Mouse (Mus musculus): Measurements from ENCODE around the gene Elavl3. TPM values are rescaled to one million over a fixed set of nuclear protein-coding genes. Genes with fewer than 3 reads are reported as not detected.

The Elavl3 gene
- polyA plus RNA-seq, 1 experiment = 115 TPM

DNA sequence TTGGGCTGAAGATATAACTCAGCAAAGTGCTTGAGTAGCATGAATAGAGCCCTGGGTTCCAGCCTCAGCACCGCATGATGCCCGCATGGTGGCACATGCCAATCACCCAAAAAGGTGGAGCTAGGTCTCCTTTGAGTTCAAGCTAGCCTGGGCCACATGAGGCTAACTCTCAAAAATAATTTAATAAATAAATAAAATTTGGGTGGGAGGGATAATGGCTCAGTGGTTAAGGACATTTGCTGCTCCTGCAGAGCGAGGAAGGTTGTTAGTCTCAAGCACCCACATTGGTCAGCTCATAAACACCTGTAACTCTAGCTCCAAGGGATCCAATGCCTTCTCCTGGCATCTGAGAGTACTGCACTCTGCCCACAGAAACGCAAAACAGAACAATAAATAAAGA lies 50.2 kb downstream of the Elavl3 start:
- Histone ChIP-seq H3K4me3 (ENCODE audit: insufficient read depth, low read length) (no peak overlapping the region; the same call in 1 of the 2 replicates), H3K27ac (ENCODE audit: insufficient read depth, low read length) (no peak overlapping the region)
- TF ChIP-seq POLR2A (IDR thresholded peaks at IDR 0.05; ENCODE audit: extremely low read depth, insufficient read depth, low read length) = no peak
- no peak for TF ChIP-seq CTCF (IDR thresholded peaks at IDR 0.05; ENCODE audit: extremely low read depth, insufficient read depth, low read length)

DNA sequence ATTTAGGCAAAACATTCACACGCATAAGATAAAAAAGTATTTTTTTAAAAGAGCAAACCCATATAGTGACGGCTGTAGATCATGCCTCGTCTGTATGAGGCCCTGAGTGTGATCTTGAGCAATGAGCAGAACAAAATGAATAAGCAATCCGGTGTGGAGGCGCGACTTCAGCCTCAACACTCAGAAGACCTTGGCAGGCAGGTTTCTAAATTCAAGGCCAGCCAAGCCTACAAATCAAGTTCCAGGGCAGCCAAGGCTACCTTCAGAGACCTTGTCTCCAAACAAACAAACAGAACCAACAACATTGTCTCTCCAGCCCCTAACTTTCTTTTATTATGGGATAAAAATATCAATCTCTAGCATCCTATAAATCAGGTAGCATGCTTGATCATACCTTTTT lies 51.5 kb downstream of the Elavl3 start:
- peaks cover 6% of the 10 kb centered on the region for H3K4me1 ChIP-seq (ENCODE audit: control insufficient read depth, insufficient read depth, low read length)
- no peak overlapping the region for H3K27ac ChIP-seq (ENCODE audit: insufficient read depth, low read length)
- no peak overlapping the region for H3K4me3 ChIP-seq (ENCODE audit: insufficient read depth, low read length)
- TF ChIP-seq CTCF (IDR thresholded peaks at IDR 0.05; ENCODE audit: extremely low read depth, insufficient read depth, low read length) (no peak), POLR2A (IDR thresholded peaks at IDR 0.05; ENCODE audit: extremely low read depth, insufficient read depth, low read length) (no peak)

More for the DNA sequence above, 50.2 kb downstream of the Elavl3 start:
- peaks cover 6% of the 10 kb centered on the region for H3K4me1 ChIP-seq (ENCODE audit: control insufficient read depth, insufficient read depth, low read length)

DNA sequence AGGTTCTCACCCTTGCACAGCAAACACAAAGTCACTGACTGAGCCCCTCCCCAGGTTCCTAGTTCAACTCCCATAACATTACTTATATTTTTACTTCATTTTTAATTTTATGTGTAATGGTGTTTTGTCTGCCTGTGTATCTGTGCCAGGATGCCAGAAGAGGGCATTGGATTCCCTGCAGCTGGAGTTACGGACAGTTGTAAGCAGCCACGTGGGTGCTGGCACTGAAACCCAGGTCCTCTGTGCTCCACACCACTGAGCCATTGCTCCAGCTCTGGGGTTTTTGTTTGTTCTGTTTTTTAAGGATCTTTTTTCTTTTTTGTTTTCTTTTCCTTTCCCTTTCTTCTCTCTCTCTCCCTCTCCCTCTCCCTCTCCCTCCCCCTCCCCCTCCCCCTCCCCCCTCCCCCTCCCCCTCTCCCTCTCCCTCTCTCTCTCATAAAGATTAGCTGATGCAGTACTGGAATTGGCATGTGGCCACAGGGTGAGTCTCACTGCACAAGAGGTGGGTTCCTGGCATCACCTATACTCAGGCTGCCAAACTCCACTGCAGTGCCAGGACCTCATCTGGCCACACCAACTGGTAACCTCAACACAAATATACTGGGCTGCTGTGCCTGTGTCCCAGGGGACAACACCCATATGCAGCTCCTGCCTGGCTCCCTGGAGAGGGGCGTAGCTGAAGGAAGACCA lies 55.5 kb downstream of the Elavl3 start:
- H3K4me3 ChIP-seq (ENCODE audit: insufficient read depth, low read length) = no peak overlapping the region
- TF ChIP-seq POLR2A (IDR thresholded peaks at IDR 0.05; ENCODE audit: extremely low read depth, insufficient read depth, low read length) = no peak
- TF ChIP-seq CTCF (IDR thresholded peaks at IDR 0.05; ENCODE audit: extremely low read depth, insufficient read depth, low read length) = no peak
- no peaks in the 10 kb centered on the region for H3K4me1 ChIP-seq (ENCODE audit: control insufficient read depth, insufficient read depth, low read length)
- no peak overlapping the region for H3K27ac ChIP-seq (ENCODE audit: insufficient read depth, low read length)

DNA sequence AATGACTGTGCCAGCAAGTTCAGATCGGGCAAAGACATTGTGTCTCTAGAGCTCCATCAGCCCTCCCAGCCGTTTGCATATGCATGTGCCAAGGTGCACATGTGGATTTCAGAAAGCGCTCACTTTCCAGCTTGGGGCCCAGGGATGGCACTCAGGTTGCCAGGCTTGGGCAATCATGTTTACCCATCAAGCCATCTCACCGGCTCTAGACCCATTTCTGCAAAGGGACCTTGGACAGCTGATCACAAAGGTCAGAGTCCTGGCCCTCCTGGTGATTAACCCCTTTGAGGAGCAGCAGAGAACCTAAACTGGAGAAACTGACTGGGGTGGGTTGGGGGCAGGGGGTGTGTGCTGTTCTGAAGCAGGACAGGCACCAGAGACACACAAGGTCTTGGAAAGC lies 59.6 kb downstream of the Elavl3 start:
- TF ChIP-seq POLR2A (IDR thresholded peaks at IDR 0.05; ENCODE audit: extremely low read depth, insufficient read depth, low read length) (no peak), CTCF (IDR thresholded peaks at IDR 0.05; ENCODE audit: extremely low read depth, insufficient read depth, low read length) (no peak)
- H3K4me1 ChIP-seq (ENCODE audit: control insufficient read depth, insufficient read depth, low read length) = 0 out of 2 replicates have a peak, but pooled peaks cover 2% of the 10 kb centered on the region
- H3K4me3 ChIP-seq (ENCODE audit: insufficient read depth, low read length) = no peak overlapping the region
- H3K27ac ChIP-seq (ENCODE audit: insufficient read depth, low read length) = no peak overlapping the region

DNA sequence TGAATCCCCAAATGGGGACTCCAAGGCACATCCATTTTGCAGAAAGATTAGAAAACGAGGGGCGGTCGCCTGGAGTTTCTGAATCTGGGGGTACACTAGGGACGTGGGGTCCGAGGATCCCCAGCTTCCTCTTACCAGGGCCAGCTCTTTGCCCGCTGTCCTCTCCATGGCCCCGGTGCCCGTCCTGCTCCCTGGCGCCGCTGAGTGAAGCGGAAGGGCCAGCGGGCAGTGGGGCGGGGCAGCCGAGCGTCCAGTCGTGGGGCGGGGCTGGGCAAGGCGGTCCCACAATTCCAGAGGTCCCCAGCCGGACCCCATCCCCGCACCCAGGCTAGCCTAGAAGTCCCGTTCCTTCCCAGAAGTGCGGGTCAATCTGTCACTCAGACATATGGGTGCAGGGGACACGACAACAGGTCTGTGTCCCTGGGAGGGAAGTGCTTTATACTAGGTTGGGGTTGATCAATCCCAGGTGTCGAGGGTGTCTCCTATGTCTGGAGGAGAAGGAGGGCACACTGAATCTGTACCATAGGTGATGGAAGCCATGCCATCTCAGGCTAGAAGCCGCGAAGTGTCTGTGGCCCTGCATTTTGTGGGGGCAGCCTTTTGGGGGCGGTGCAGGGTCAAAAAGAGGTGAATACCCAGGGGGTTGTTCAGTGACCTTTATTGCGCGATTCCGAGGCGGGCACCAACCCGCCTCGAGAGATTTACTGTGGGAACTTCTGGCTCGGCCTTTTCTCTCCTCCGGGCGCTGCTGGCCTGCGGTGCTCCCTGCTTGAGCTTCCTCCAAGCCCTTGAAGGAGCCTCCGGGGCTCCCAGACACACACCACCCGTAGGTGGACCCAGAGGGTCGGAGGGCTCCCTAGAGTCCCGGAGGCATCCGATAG lies 62.4 kb downstream of the Elavl3 start, which contains the start of gene Rgl3:
Gene Rgl3, minus strand, starts transcription at position 217 of the 881 bp plus-strand sequence.
- 0 out of 2 replicates have a peak, but pooled peaks cover 2% of the 10 kb centered on the region for H3K4me1 ChIP-seq (ENCODE audit: control insufficient read depth, insufficient read depth, low read length)
- peak within 1 kb of the TSS; percentile 33 for H3K4me3 ChIP-seq (ENCODE audit: insufficient read depth, low read length)
- TF ChIP-seq POLR2A (IDR thresholded peaks at IDR 0.05; ENCODE audit: extremely low read depth, insufficient read depth, low read length) = no peak
- no peak for TF ChIP-seq CTCF (IDR thresholded peaks at IDR 0.05; ENCODE audit: extremely low read depth, insufficient read depth, low read length)
- H3K27ac ChIP-seq (ENCODE audit: insufficient read depth, low read length) = no peak within 1 kb of the TSS

DNA sequence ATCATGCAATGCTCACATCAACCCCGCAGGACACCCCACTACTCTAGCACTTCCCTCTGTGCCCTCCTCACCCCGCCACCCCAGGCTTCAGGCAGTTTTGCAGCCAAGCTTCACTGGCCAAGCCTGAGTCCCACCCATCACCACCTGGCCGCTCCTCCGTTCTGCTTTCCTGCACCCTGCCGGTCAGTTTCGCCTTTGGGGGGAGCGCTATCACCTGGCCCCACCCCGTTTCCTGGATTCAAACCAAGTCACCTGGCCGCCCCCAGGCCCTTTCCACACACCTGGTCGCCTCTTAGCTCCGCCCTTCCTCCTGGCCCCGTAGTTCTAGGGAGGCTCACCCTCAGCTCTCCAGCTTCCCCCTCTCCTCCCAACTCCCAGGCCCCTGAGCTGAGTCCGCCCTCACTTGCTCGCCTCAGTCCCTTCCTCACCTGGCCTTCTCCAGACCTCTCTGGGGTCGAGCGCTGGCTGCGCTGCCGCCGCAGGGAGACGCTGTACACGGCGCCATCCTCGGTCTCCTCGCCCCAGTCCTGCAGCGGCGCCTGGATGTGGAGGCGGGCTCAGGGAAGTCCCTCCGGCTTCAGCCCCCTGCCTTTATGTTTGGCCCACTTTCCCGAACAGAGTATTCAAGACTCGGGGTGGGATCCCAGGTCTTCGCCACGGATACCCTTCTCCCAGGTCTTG lies 63.3 kb downstream of the Elavl3 start:
- H3K27ac ChIP-seq (ENCODE audit: insufficient read depth, low read length) = no peak overlapping the region
- 0 out of 2 replicates have a peak, but pooled peaks cover 2% of the 10 kb centered on the region for H3K4me1 ChIP-seq (ENCODE audit: control insufficient read depth, insufficient read depth, low read length)
- no peak for TF ChIP-seq POLR2A (IDR thresholded peaks at IDR 0.05; ENCODE audit: extremely low read depth, insufficient read depth, low read length)
- no peak for TF ChIP-seq CTCF (IDR thresholded peaks at IDR 0.05; ENCODE audit: extremely low read depth, insufficient read depth, low read length)

DNA sequence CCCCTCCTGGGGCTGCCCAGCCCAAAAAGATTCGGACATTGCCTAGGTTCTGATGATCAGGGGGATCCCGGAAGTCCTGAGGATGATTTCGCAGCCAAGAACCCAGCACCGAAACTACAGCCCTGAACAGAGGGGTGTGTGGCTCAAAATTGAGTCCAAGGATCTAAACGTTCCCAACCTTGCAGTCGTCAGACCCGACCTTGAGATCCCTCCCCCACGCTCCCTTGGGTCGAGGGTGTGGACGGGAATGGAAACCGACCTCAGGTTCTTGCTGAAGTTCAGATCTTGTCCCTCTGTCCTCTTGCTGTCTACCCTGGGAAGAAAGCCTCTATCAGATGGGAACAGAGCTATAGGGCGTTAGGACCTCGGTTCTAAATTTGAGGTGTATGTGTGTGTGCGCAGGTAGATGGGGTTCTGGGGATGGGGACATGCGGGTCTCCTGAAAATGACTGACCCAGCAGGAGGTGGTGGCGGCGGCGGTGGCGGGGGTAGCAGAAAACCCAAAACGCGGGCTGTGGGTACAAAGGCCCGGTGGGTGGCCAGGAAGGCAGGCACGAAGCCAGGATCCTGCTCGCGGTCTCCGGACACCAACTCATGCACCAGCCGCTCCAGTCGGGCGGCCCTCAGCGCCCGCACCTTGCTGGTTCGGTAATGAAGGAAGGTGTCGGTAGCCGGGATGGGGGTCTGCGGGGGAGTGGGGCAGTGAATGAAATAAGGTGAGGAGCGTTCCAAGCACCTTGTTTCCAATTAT lies 64.1 kb downstream of the Elavl3 start:
- TF ChIP-seq POLR2A (IDR thresholded peaks at IDR 0.05; ENCODE audit: extremely low read depth, insufficient read depth, low read length) (no peak), CTCF (IDR thresholded peaks at IDR 0.05; ENCODE audit: extremely low read depth, insufficient read depth, low read length) (no peak)
- 0 out of 2 replicates have a peak, but pooled peaks cover 2% of the 10 kb centered on the region for H3K4me1 ChIP-seq (ENCODE audit: control insufficient read depth, insufficient read depth, low read length)
- H3K4me3 ChIP-seq (ENCODE audit: insufficient read depth, low read length) = peak overlapping the region; percentile 33; the same call in 1 of the 2 replicates
- H3K27ac ChIP-seq (ENCODE audit: insufficient read depth, low read length) = no peak overlapping the region

More for the DNA sequence above, 63.3 kb downstream of the Elavl3 start:
- H3K4me3 ChIP-seq (ENCODE audit: insufficient read depth, low read length) = peak overlapping the region; percentile 33; the same call in 1 of the 2 replicates

DNA sequence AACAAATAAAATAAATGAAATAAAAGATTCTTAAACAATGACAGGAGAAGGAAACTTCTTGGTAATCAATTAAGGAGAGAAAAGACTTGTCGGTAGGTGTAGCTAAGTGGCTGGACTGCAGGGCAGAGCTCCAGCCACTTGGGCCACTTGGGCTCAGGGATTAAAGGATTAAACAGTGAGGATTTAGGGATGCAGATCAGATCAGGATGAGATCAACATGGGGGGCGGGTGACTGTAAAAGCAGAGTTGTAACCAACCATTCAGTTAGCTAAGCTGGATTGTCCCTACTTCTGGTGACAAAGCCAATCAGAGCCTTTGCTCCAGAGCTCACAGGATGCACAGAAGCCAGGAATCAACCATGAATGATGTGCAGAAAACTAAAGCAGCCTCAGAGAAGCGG lies 67.9 kb downstream of the Elavl3 start:
- Histone ChIP-seq H3K4me3 (ENCODE audit: insufficient read depth, low read length) (no peak overlapping the region), H3K4me1 (ENCODE audit: control insufficient read depth, insufficient read depth, low read length) (0 out of 2 replicates have a peak, but pooled peaks cover 2% of the 10 kb centered on the region), H3K27ac (ENCODE audit: insufficient read depth, low read length) (no peak overlapping the region)
- TF ChIP-seq CTCF (IDR thresholded peaks at IDR 0.05; ENCODE audit: extremely low read depth, insufficient read depth, low read length) = no peak
- TF ChIP-seq POLR2A (IDR thresholded peaks at IDR 0.05; ENCODE audit: extremely low read depth, insufficient read depth, low read length) = no peak

Measured in cortical plate, adult 2 months (tissue).